Mouse (Mus musculus) olfactory bulb, adult 2 months (tissue): ENCODE results near the gene Zbtb38.

Experiments
- CTCF ChIP-seq: fragments of 200-500 bp; IDR thresholded peaks from 2 replicates; pipeline ENCODE4 v1.5.1; 2012; ENCODE audit warnings: low read depth, mild to moderate bottlenecking, low read length, moderate library complexity; ENCODE audit not compliant: insufficient read depth
- POLR2A ChIP-seq: fragments of 200-500 bp; IDR thresholded peaks from 2 replicates; pipeline ENCODE4 v1.6.1; 2012; ENCODE audit warnings: mild to moderate bottlenecking, low read depth, low read length, moderate library complexity; ENCODE audit not compliant: insufficient read depth

GRCm38 (mm10) chr9:96717698-96718401, 34.8 kb downstream of the Zbtb38 start:
- TF ChIP-seq CTCF: no peak
- TF ChIP-seq POLR2A: no peak
